16 mouse cellular contexts compared by ENCODE assay signal in the genomic region with DNA sequence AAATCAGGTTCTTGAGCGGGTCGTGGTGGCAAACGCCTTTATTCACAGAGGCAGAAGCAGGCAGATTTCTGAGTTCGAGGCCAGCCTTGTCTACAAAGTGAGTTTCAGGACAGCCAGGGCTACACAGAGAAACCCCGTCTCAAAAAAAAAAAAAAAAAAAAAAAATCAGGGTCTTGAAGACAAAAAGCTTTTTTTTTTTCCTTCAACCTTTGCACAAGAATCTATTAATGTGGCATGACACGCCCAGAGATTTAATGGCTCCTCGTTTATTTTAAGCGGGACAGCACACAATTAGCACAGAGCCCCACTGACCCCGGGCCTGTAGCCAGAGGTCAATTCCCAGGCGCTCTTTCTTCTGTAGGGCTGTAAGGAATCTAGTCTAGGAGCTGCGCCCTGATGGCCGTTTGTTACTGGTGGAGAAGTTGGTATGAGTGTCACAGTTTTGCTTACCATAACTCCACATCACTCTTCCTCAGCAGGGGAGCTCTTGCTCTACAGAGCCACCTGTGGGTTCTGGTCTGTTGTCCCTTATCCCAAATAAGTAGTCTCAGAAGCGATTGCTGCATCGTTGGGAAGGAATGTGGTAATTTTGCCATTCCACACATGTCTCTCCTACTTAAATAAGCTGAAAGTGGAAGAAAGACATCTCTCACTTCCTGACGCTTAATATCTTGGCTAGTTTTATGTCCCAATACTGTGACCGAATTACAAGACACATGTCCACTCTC.
DNase-seq lines count a peak whose midpoint lies in the region; ATAC-seq and TF ChIP-seq lines count a peak whose summit lies in the region.
"Had no signal": no experiment of that assay in that cellular context is flagged by ENCODE, and none has a peak within 500 bp of the region (broad histone marks: within the 10 kb centered on the region; RNA-seq: fewer than 3 reads in every experiment).

No protein-coding gene starts in this region.

- H3K36me3 ChIP-seq in lung, embryonic 15.5 days, result no peaks in the 10 kb centered on the region
- H3K36me3 ChIP-seq: embryonic facial prominence, embryonic 15.5 days; hindbrain, embryonic 12.5 days had no signal

- peak overlapping the region; percentile 54 for H3K27ac ChIP-seq in lung, embryonic 15.5 days
- H3K27ac ChIP-seq: embryonic facial prominence, embryonic 15.5 days; hindbrain, embryonic 12.5 days; liver, embryonic 14.5 days had no signal

- TF ChIP-seq POLR2A in lung, adult 2 months (IDR thresholded peaks at IDR 0.05; ENCODE audit: borderline replicate concordance, extremely low read depth, low read depth, low read length), result no peak

- H3K9ac ChIP-seq in lung, embryonic 15.5 days, result no peak overlapping the region
- H3K9ac ChIP-seq: embryonic facial prominence, embryonic 15.5 days; hindbrain, embryonic 12.5 days; liver, embryonic 14.5 days had no signal

- DNase-seq in adrenal gland, postnatal 14 days, result peak; percentile 46
- no peak for DNase-seq in adrenal gland, postnatal 25 days
- no peak for DNase-seq in lung, adult 2 months
- DNase-seq in kidney, postnatal 10 days, result peak; percentile 68
- DNase-seq in retina, postnatal 1 day, result peak; percentile 44
- DNase-seq in heart, adult 9 months (ENCODE audit: low spot score in 2 of 2), result no peak
- DNase-seq in thymus, postnatal 4 days, result no peak
- DNase-seq: cerebellum, postnatal 36 days; gastrocnemius, postnatal 14 days; layer of hippocampus, postnatal 36 days had no signal

- no peak overlapping the region for H3K4me2 ChIP-seq in lung, embryonic 15.5 days
- H3K4me2 ChIP-seq: embryonic facial prominence, embryonic 15.5 days; hindbrain, embryonic 12.5 days had no signal

- no peak overlapping the region for H3K4me3 ChIP-seq in lung, embryonic 15.5 days
- no peak overlapping the region for H3K4me3 ChIP-seq in lung, adult 2 months (replicated peaks; ENCODE audit: extremely low read depth, low read depth, low read length)
- H3K4me3 ChIP-seq: embryonic facial prominence, embryonic 15.5 days; hindbrain, embryonic 12.5 days; midbrain, embryonic 10.5 days had no signal

- H3K27me3 ChIP-seq in lung, embryonic 15.5 days, result no peaks in the 10 kb centered on the region
- H3K27me3 ChIP-seq: embryonic facial prominence, embryonic 15.5 days; hindbrain, embryonic 12.5 days had no signal

- no peak for TF ChIP-seq CTCF in lung, adult 2 months (IDR thresholded peaks at IDR 0.05; ENCODE audit: insufficient read depth, low read length)

- ATAC-seq in lung, embryonic 15.5 days (ENCODE audit: borderline replicate concordance, extremely low read depth, low FRiP score, low TSS enrichment), result peak; percentile 80; the same call in 1 of the 2 replicates
- ATAC-seq: forebrain, embryonic 16.5 days had no signal

- peaks cover 12% of the 10 kb centered on the region for H3K4me1 ChIP-seq in lung, embryonic 15.5 days
- H3K4me1 ChIP-seq in lung, adult 2 months (ENCODE audit: control insufficient read depth, insufficient read depth, low read length), result no peaks in the 10 kb centered on the region
- H3K4me1 ChIP-seq: embryonic facial prominence, embryonic 15.5 days; hindbrain, embryonic 12.5 days had no signal

- WGBS in lung, embryonic 15.5 days, result 43% methylated on average over 16 of the region's 16 CpGs
- 61% methylated on average over 16 of the region's 16 CpGs for WGBS in lung, adult 2 months

- no peaks in the 10 kb centered on the region for H3K9me3 ChIP-seq in lung, embryonic 15.5 days
- H3K9me3 ChIP-seq: embryonic facial prominence, embryonic 15.5 days; hindbrain, embryonic 12.5 days; midbrain, embryonic 10.5 days had no signal

Comparison
In these comparisons a context has a peak if more than half of its experiments do, and no peak if none do; other contexts are left out.
1. DNase-seq: peak in adrenal gland, postnatal 14 days (single experiment), kidney, postnatal 10 days (single experiment) and retina, postnatal 1 day (single experiment); none in adrenal gland, postnatal 25 days (single experiment), lung, adult 2 months (single experiment), heart, adult 9 months (0 of 2) and thymus, postnatal 4 days (single experiment).